Mouse (Mus musculus) embryonic stem cell, embryonic (primary cell): ENCODE results near the gene Ntn3.

Experiments
- CTCF ChIA-PET, 4 experiments: fragments of 300-600 bp in 2 of 4; fragments of 350-600 bp in 2 of 4; sonication (Branson Sonifier 250); formaldehyde crosslinking; loops; one replicate each; lab custom pipeline; 2022; ENCODE audit warnings: inconsistent platforms in 2 of 4; lab: Charles Lee
- POLR2A ChIA-PET, 4 experiments: fragments of 300-600 bp in 2 of 4; fragments of 350-600 bp in 2 of 4; sonication (Branson Sonifier 250); formaldehyde crosslinking; loops; one replicate each; lab custom pipeline; 2022; ENCODE audit warnings: antibody characterized with exemption in 4 of 4, inconsistent platforms in 1 of 4; lab: Charles Lee

Ntn3 gene

DNA sequence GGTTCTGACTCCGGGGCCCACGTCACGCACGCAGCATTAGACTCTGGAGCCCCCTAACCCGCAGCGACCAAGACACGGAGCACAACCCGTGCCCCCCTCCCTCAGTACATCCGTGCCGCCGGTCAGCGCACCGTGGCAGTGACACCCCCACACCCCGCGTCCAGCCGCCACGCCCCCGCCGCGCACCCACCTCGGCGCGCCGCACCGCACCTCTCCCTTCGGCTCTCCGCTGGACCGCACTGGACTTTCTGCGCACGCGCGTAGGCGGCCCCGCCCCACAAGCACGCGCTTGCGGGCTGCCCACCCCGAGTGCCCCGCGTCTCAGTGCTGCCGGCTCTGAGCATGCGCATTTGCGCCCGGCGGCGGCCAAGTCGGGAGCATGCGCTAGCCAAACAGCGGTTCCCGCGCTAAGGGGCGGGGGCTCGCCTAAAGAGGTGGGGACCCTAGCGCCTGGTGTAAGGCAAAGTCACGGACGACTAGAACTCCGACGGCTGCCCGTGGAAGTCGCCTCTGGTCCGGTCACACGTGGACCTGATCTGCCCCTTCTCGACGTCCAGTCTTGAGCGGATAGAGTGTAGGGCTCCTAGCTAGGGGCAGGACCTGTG, 3.9 kb downstream of the Ntn3 start, which contains the start of gene Tbc1d24:
Gene Tbc1d24, minus strand, starts transcription at position 279 of the 605 bp plus-strand sequence.
- ChIA-PET POLR2A (interaction anchor here in 3 of 4 experiments (0.6 to 18.4 kb wide), 23 partner anchors 7 to 68 kb away, joined by 3 to 342 read pairs (median 8); partner anchors contain the start of genes Amdhd2 (in 2 of the 3), Ccnf (in 2 of the 3), Tedc2 (in 2 of the 3) and Atp6v0c (in 1 of the 3)), CTCF (interaction anchor here in 1 of 4 experiments (1.8 kb wide), 1 partner anchor 11 kb away, joined by 7 read pairs; no protein-coding TSS in a partner anchor)

DNA sequence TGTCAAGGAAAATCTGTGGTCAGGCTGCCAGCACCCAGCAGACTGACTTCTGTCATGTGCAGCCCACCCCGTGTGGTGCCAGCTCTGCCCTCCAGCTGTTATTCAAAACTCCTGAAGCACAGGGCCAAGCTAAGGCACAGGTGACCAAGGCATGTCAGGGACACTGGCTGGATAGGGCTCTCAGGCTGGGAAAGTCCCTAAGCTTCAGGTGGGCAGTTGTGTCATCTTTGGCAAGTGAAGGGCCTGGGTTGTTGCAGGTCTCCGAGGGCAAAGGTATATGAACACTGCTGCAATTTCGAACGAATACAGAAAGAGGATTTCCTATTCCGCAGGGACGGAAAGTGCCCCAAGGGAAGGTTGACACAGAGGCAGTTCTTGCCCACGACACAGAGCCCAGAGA, 4.5 kb downstream of the Ntn3 start:
- CTCF ChIA-PET: interaction anchor here in 2 of 4 experiments (0.6 to 1.2 kb wide), 2 partner anchors 23 to 32 kb away, joined by 3 read pairs; no protein-coding TSS in a partner anchor
- POLR2A ChIA-PET: interaction anchor here in 3 of 4 experiments (0.6 to 18.4 kb wide), 20 partner anchors 9 to 54 kb away, joined by 3 to 342 read pairs (median 5); partner anchors contain the start of genes Amdhd2 (in 2 of the 3), Ccnf (in 2 of the 3), Tedc2 (in 2 of the 3) and Atp6v0c (in 1 of the 3)

DNA sequence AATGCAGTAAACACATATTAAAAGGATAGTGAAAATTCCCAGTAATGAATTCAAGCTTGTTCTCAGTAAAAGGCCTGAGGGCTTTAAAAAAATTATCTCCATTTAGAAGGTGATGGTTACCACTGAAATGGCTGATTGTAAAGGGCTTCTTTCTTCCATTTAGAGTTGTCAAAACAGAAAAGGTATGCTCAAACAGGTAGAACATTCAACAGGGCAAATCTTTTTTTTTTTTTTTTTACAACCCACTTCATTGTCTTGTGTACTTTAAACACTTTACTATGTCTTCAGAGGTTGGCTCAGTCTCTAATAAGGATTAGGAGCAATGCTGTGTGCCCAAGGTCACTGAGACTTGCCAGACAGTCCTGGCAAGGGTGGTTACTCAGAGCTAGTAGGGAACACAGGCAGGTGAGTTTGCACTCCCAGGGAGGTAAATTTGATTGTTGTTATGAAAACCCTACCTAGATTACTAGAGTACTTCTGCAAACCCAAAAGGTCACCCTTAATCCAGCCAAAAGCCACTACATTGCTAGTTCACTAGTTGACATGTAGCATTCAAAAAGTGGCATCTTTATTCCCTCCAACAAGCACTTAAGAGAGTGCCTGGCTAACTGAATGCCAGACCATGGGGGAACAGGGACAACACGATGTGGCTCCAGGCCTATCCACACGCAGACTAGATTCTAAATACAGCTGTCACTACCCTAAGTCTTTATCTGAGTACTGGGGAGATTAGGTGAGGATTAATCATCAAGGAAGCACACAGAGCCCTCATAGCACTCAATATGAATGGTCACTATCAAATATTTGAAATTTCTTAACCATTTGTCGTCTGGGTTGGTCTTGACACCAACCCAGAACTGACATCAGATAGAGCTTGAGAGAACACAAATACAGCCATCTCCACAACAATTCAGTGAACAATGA, 5.5 kb downstream of the Ntn3 start:
- CTCF ChIA-PET: interaction anchor here (0.6 to 1.8 kb wide), 9 partner anchors 10 to 513 kb away, joined by 3 to 5 read pairs (median 3); partner anchors contain the start of genes Prss32 (in 1 of the 4) and Prss41 (in 1 of the 4)
- POLR2A ChIA-PET: interaction anchor here (0.7 to 18.4 kb wide), 51 partner anchors 7 to 324 kb away, joined by 3 to 342 read pairs (median 5); partner anchors contain the start of genes Tedc2 (in 4 of the 4), Amdhd2 (in 2 of the 4), Atp6v0c (in 2 of the 4) and Ccnf (in 2 of the 4)

DNA sequence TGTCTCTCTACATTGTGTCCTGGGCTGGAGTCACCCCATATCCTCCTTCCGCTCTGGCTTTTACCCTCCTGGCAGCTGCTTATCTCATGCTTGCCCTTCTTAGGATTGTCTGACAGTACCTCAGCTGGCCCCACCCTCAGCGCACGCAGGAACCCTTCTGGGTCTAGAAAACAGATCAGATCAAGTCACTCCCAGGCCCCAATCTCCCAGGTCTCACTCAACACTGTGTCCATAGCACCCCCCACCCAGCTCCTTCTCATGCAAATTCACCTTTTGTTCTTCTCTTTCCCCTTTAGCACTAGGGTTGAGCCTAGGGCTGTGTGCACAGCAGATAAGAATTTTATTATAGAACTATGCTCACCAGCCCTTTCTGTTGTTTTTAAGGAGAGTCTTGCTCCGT, 6.3 kb downstream of the Ntn3 start:
- ChIA-PET CTCF (interaction anchor here in 2 of 4 experiments (0.6 to 1.8 kb wide), 12 partner anchors 10 to 514 kb away, joined by 3 to 7 read pairs (median 3); partner anchors contain the start of genes Ccnf (in 1 of the 2), Prss32 (in 1 of the 2) and Prss41 (in 1 of the 2)), POLR2A (interaction anchor here (0.5 to 18.4 kb wide), 51 partner anchors 8 to 344 kb away, joined by 3 to 342 read pairs (median 5); partner anchors contain the start of genes Ccnf (in 3 of the 4), Tedc2 (in 3 of the 4), Amdhd2 (in 2 of the 4) and Atp6v0c (in 2 of the 4))

DNA sequence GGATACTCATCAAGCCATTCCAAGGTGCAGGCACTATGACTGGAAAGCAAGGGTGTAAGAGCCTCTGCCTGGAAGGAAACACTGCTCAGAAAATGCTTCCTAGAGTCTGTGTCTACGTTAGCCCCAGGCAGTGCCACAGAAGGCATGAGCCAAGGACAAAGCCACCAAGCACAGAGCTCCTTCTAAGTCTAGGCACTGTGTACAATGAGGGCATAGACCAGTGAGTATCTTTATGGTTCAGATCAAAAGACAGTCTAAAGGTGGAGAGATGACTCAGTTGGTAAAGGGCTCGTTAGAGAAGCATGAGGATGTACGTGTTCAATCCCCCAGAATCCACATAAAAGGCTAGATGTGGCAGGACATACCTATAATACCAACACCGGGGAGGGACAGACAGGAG, 8.2 kb downstream of the Ntn3 start:
- ChIA-PET CTCF (no interaction called here), POLR2A (interaction anchor here in 2 of 4 experiments (1.0 to 18.4 kb wide), 20 partner anchors 8 to 63 kb away, joined by 3 to 342 read pairs (median 13); partner anchors contain the start of genes Tedc2 (in 2 of the 2), Amdhd2 (in 1 of the 2), Atp6v0c (in 1 of the 2) and Ntn3 (in 1 of the 2))

DNA sequence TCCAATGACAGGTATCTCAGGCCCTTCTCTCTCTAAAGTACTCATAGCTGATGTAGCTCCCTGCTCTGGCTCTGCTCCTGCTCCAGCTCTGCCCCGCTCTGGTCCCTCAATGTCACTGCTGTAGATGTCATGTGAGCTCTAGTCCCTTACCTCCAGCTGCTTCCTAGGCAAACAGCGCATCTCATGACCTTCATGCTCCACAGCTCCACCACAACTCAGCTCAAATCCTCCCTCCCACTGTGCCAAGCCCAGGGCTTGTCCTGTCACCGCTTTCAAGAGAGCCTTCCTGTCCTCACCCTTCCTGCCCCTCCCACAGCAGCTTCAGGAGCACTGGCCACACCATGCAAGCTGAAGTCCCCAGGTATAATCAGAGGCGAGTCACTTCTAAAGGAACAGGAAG, 9.6 kb downstream of the Ntn3 start:
- ChIA-PET CTCF (interaction anchor here (0.5 to 1.3 kb wide), 8 partner anchors 12 to 356 kb away, joined by 3 to 8 read pairs (median 3); partner anchors contain the start of genes Abca3 (in 1 of the 4) and Tedc2 (in 1 of the 4)), POLR2A (interaction anchor here (0.6 to 18.4 kb wide), 34 partner anchors 8 to 433 kb away, joined by 3 to 342 read pairs (median 5); partner anchors contain the start of genes Ccnf (in 3 of the 4), Ntn3 (in 3 of the 4), Amdhd2 (in 2 of the 4) and Atp6v0c (in 2 of the 4))

DNA sequence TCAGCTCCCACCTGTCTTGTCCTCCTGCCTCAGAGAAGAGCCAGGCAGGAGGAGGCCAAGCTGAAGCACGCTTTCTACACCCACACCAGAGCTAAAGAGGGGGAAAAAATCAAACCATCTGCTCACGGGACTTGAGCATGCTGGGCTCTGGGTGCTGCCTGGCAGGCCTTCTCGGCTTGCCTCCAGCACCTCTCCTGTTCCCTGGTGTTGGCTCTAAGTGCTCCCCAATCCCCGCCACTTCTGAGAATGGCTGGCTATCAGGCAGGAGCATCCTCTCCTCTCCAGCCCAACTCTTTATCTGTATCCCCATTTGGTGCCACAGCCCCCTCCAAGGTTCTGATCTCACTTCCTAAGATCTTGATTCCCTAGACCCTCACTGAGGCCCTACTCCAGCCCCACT, 10.1 kb downstream of the Ntn3 start:
- POLR2A ChIA-PET: interaction anchor here (0.6 to 18.4 kb wide), 38 partner anchors 8 to 433 kb away, joined by 3 to 342 read pairs (median 5); partner anchors contain the start of genes Ccnf (in 3 of the 4), Ntn3 (in 3 of the 4), Amdhd2 (in 2 of the 4) and Atp6v0c (in 2 of the 4)
- CTCF ChIA-PET: interaction anchor here (0.5 to 1.3 kb wide), 7 partner anchors 12 to 153 kb away, joined by 3 to 8 read pairs (median 3); partner anchors contain the start of genes Abca3 (in 1 of the 4) and Tedc2 (in 1 of the 4)

DNA sequence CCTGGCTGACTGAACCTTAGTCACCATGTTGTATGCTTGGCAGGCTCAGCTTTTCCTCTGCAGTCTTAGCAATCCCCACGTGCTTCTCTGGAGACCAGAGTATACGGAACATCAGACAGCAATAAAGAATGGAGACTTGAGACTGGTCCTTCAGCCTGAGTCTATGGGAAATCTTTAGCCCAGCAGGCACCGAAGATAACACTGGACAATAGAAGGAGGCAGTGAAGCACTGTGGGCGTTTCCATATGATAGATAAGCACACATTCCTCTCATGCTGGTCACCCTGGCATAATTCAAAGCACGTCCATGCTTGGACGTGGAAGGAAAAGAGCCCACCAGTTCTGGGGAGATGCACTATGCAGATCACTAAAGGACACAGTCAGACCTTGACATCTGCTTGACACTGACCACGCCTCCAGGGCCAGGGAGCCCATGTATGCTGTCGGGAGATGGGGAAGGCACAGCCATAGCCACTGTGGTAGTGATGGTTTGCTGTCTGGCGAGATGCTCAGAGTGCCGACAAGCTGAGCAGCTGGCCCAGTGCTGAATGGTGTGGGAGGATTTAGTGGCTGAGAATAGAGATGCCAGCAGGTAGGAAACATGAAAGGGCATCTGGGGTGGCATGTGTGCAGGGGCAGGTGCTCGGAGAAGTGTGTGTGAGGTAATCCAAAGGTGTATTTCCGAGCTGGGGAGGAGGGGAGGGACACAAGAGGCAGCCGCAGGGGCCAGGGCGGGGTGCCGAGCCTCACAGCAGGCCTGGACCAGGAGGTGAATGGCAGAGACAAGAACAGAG, 12.1 kb downstream of the Ntn3 start:
- ChIA-PET CTCF (no interaction called here), POLR2A (interaction anchor here in 2 of 4 experiments (1.4 to 18.4 kb wide), 9 partner anchors 10 to 33 kb away, joined by 3 to 342 read pairs (median 10); partner anchors contain the start of genes Amdhd2 (in 2 of the 2), Atp6v0c (in 2 of the 2), Tedc2 (in 2 of the 2) and Ntn3 (in 1 of the 2))

DNA sequence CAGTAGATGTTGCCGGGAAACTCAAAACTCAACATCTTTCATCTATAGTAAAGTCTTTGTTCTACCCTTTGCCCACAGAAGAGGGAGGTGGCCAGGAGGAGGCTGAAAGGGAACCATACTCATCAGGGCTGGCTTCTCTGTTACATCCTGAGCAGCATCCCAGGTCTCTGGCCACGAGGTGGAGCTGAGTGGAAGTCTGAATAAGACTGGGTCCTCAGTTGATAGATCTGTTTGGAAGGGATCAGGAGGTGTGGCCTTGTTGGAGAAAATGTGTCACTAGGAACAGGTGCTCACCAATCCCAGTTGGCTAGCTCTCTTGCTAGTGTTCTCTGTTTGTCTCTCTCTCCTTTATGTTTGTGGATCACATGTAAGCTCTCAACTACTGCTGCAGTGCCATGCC, 14.0 kb downstream of the Ntn3 start:
- ChIA-PET POLR2A (interaction anchor here (0.6 to 2.9 kb wide), 13 partner anchors 8 to 260 kb away, joined by 3 to 10 read pairs (median 5); partner anchors contain the start of genes Tedc2 (in 2 of the 4), Ntn3 (in 1 of the 4) and Rnps1 (in 1 of the 4)), CTCF (interaction anchor here in 1 of 4 experiments (0.7 to 1.2 kb wide), 3 partner anchors 11 to 22 kb away, joined by 3 to 4 read pairs (median 3); no protein-coding TSS in a partner anchor)

DNA sequence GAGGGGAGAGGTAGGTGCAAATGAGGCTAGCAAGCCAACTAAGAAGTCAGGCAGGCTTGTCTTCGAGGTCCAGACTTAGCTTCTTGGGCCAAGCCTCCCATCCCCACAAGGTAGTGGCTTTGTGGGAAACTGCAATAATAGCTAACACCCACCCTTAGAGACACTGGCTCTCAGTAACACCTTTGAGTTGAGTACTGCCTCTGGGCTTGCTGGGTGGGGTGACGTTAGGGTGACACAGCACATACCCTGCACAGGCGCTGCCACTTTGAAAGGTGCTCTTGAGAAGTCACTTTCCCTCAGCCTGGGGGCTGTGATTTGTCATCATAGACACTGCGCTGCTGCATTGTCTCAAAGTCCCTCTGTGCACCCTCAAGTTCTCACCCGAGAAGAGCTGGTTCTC, 15.6 kb downstream of the Ntn3 start:
- ChIA-PET POLR2A (interaction anchor here (0.5 to 3.6 kb wide), 38 partner anchors 8 to 334 kb away, joined by 3 to 24 read pairs (median 4); partner anchors contain the start of genes Tedc2 (in 3 of the 4), Ccnf (in 2 of the 4), Ntn3 (in 2 of the 4) and Amdhd2 (in 1 of the 4)), CTCF (interaction anchor here in 3 of 4 experiments (0.6 to 1.6 kb wide), 7 partner anchors 9 to 25 kb away, joined by 3 to 7 read pairs (median 4); no protein-coding TSS in a partner anchor)

DNA sequence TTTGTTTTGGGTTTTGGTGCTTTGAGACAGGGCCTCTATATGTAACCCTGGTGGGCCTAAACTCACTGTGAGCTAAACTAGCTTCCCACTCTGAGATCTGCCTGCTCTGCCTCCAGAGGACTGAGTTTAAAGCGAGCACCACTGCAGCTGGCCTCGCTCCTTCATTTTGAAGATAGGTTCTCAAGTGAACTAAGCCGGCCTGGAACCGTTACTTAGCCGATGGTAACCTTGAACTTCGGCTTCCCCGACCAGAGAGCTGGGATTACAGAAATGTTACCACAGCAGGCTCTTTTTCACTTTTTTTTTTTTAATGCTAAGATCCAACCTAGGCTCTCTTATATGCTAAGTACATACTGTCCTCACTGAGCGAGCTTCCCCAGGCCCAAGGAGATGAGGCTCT, 16.1 kb downstream of the Ntn3 start:
- POLR2A ChIA-PET: interaction anchor here (0.7 to 3.6 kb wide), 33 partner anchors 9 to 361 kb away, joined by 3 to 24 read pairs (median 4); partner anchors contain the start of genes Tedc2 (in 3 of the 4), Ccnf (in 2 of the 4), Amdhd2 (in 1 of the 4) and Atp6v0c (in 1 of the 4)

DNA sequence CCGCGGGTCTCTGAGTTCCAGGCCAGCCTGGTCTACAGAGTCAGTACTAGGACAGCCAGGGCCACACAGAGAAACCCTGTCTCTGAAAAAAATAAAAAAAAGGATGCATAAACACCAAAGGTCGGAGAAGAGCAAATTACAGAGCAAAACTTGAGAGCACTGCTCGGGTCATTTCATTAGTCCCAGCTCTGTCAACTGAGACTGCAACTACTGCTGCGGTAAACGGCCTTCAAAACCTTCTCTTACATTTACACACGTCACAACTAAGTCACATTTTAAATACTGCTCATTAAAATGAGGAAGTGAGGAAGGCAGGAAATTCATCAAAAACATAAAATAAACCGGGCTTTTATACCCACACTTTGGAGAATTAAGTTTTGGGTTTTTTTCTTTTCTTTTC, 16.5 kb downstream of the Ntn3 start:
- ChIA-PET CTCF (interaction anchor here in 2 of 4 experiments (0.6 to 1.6 kb wide), 3 partner anchors 10 to 19 kb away, joined by 3 to 7 read pairs (median 4); no protein-coding TSS in a partner anchor), POLR2A (interaction anchor here in 3 of 4 experiments (0.7 to 3.6 kb wide), 22 partner anchors 9 to 360 kb away, joined by 3 to 24 read pairs (median 4); partner anchors contain the start of genes Tedc2 (in 3 of the 3), Ccnf (in 2 of the 3), Atp6v0c (in 1 of the 3) and Ntn3 (in 1 of the 3))

More for the DNA sequence above, 16.1 kb downstream of the Ntn3 start:
- CTCF ChIA-PET: interaction anchor here in 2 of 4 experiments (0.6 to 1.6 kb wide), 5 partner anchors 9 to 20 kb away, joined by 3 to 7 read pairs (median 4); no protein-coding TSS in a partner anchor

DNA sequence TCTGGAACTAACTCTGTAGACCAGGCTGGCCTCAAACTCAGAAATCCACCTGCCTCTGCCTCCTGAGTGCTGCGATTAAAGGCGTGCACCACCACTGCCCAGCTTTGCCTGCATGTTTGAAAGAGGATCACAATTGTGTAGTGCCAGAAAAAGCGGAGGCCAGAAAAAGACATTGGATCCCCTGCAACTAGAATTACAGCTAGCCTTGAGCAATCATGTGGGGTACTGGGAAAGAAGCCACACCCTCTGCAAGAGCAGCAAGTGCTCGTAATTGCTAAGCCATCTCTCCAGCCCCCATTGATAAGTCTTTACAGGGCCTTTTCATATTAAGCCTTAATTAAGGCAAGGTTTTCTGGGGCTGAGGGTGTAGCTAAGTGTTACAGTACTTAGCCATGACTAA, 17.9 kb downstream of the Ntn3 start:
- CTCF ChIA-PET: no interaction called here
- POLR2A ChIA-PET: interaction anchor here in 2 of 4 experiments (0.5 to 3.6 kb wide), 7 partner anchors 8 to 156 kb away, joined by 3 to 24 read pairs (median 5); partner anchors contain the start of genes Pdpk1 (in 1 of the 2) and Tedc2 (in 1 of the 2)

DNA sequence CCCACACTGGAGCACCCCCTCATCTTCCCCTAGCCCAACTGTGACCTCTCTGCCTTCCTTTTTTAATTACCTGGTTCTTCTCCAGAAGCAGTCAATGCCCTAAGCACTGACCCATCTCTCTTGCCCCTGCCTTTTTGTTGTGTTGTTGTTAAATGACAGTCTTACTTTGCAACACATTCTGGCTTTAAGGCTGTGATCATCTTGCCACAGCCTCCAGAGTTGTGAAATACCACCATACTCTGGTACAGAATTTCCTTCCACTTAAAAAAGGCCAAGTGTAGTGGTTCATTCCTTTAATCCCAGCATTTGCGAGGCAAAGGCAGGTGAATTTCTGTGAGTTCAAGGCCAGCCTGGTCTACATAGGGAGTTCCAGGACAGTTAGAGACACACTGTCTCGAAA, 18.4 kb downstream of the Ntn3 start:
- ChIA-PET POLR2A (interaction anchor here in 2 of 4 experiments (1.0 to 3.6 kb wide), 9 partner anchors 11 to 28 kb away, joined by 3 to 24 read pairs (median 5); partner anchors contain the start of genes Atp6v0c (in 1 of the 2) and Tbc1d24 (in 1 of the 2)), CTCF (no interaction called here)

DNA sequence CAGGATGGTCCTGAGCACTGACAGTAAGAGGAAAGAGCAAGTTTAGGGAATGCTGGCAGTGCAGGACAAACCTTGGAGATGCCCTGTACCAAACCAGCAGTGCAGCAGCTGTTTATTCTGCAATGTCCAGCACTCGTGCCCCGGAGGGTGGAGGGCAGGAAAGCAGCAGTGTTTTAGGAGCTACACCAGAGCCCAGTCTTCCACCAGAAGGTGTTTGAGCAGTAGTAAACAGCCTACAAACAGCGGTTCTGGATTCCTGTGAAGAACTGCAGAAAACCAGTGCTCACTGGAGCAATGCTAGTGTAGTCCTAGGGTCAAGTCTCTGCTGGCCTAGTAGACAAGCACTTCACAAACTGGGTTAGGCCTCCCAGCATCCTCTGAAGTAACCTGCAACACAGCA, 35.1 kb downstream of the Ntn3 start:
- ChIA-PET POLR2A (interaction anchor here in 3 of 4 experiments (0.5 to 14.6 kb wide), 21 partner anchors 8 to 253 kb away, joined by 3 to 228 read pairs (median 6); partner anchors contain the start of genes Tedc2 (in 3 of the 3), Ccnf (in 2 of the 3), Ntn3 (in 2 of the 3) and Amdhd2 (in 1 of the 3)), CTCF (interaction anchor here in 3 of 4 experiments (0.6 to 2.0 kb wide), 12 partner anchors 8 to 77 kb away, joined by 3 to 7 read pairs (median 5); partner anchors contain the start of genes Amdhd2 (in 1 of the 3), Ccnf (in 1 of the 3) and Pdpk1 (in 1 of the 3))
